Mouse (Mus musculus): ENCODE results near the gene Drd2.

Gene Drd2

DNA sequence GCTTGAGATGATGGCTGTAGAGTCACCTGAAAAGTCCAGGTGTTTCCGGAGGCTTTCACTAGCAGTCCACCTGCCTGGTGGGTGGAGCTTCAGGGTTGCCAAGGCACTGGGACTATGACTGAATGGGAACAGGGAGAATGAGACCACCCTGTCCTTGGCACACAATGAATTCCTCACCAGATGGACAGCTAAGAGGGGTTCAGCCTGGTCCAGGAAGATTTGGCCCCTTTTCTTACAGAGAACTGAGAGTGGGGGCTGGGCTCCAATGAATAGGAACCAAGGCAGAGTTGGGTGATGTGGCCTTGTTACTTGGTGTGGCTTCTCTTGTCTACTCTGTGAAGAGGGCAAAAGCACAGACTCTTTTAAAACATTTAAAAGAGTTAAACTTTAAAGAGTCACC is 112.0 kb downstream of the Drd2 start:
- no peak for DNase-seq (ENCODE audit: low spot score)

DNA sequence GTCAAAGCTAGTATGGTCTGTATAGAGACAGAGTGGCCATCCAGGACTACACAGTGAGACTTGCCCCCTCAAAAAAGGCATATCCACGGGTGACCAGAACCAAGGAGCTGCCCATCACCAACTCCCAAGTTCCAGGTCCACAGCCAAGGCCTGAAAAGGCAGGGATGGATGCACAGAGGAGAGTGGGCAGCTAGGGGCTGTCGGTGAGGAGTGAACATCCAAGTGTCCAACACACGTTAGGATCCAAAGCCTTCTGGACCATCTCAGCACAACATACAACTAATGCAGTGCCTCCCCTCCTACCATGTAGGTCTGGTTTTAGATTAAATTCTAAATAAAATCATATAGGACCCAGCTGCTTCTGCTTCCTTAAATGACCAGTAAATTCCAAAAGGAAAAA is 115.7 kb downstream of the Drd2 start:
- DNase-seq (ENCODE audit: low spot score): no peak

Measured in MN1 (cell line).